Mouse (Mus musculus): ENCODE measurements at regions not wholly inside any gene's neighbourhood (a gene's known extent, or its start where the extent isn't known, plus 50 kb on each side); places are given as distances from the start of the nearest gene placed in this dataset.

DNA sequence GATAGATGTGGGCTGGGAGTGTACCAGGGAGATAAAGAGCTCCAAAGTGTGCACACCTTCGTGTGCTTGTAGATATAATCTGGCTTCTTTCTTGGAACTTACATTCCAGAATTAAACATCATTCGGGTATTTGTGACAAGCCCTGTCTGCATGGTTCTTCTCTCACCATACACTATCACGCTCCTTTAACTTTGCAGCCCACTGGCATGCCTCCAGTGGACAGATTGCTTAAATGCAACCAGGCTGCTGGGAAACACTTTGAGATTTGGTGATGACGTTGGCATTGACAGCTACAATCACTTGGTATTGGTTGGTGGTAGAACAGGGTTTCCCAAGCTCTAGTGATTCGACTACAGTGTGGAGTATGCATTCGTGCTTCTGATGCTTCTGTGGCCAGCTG lies 70.7 kb upstream of the Bmp2 start:
- no peaks in the 10 kb centered on the region for H3K36me3 ChIP-seq (replicated peaks)
- H3K27me3 ChIP-seq (ENCODE audit: poor library complexity, severe bottlenecking): no peaks in the 10 kb centered on the region
- H3K4me3 ChIP-seq: no peak overlapping the region
- H3K4me1 ChIP-seq: no peaks in the 10 kb centered on the region
- no peaks in the 10 kb centered on the region for H3K9me3 ChIP-seq
- no peak for DNase-seq (ENCODE audit: extremely low spot score, low spot score)
- WGBS: 92% methylated on average over 6 of the region's 6 CpGs
- no peak overlapping the region for H3K27ac ChIP-seq

DNA sequence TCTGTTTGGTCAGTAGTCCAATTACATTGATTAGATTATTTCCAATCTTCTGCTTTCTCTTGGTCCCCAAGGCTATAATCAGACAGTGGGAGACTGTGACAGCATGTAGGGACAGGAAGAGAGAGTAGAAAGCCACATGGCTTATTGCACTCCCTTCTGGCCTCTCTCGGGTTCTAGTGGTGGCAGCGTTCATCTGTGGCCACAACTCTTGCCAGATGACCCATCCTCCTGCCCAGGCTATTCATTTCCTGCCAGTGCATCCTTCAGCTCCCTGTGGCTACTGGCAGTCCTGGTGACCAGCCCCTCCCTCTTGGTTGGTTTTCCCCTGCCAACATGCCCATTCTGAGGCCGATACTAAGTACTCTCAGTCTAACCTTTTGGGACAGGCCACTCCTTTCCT lies 70.2 kb upstream of the Bmp2 start:
- 92% methylated on average over 3 of the region's 3 CpGs for WGBS
- DNase-seq (ENCODE audit: extremely low spot score, low spot score): no peak
- no peak overlapping the region for H3K27ac ChIP-seq

DNA sequence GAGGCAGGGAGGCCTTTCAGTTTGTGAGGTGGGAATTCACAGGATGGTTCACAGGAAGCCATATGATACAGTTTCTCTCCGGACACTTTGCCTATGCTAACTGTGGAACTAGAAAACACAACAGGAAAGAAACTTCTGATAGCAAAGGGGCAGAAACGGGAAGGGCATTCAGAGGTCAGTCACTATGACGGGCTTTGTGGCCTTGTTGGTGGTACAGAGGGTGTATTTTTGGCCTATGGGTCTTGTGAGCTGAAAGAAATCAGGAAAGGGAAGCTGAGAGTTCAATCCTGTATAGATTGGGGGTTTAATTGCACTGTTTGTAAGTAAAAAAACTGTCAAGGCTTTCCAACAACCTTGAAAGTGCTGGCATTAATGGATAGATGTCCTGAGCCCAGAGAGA lies 56.5 kb upstream of the Bmp2 start:
- Histone ChIP-seq H3K4me3 (no peak overlapping the region), H3K36me3 (replicated peaks) (no peaks in the 10 kb centered on the region), H3K27ac (no peak overlapping the region), H3K4me1 (no peaks in the 10 kb centered on the region), H3K27me3 (ENCODE audit: poor library complexity, severe bottlenecking) (no peaks in the 10 kb centered on the region), H3K9me3 (no peaks in the 10 kb centered on the region)
- 75% methylated on average over 3 of the region's 3 CpGs for WGBS
- no peak for DNase-seq (ENCODE audit: extremely low spot score, low spot score)

More for the DNA sequence above, 70.2 kb upstream of the Bmp2 start:
- Histone ChIP-seq H3K4me1 (no peaks in the 10 kb centered on the region), H3K27me3 (ENCODE audit: poor library complexity, severe bottlenecking) (no peaks in the 10 kb centered on the region), H3K36me3 (replicated peaks) (no peaks in the 10 kb centered on the region), H3K4me3 (no peak overlapping the region), H3K9me3 (no peaks in the 10 kb centered on the region)

DNA sequence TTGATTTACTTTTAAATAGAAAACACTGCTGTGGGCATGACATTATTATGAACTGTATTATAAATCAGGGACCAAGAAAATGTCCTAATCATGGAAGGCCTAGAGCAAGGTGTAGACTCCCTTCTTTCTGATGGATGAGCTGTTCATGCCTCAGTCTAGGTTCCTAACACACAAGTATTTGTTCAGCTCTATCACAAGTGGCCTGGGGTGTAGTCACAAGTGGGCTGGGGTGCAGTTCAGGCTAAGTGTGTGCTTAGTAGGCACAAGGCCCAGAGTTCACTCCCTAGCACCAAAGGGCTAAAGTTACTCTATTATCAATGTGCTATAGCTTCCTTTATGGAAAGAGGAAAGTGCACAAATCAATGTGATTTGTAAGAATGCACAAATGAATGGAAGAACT lies 55.6 kb upstream of the Bmp2 start:
- Histone ChIP-seq H3K36me3 (replicated peaks) (no peaks in the 10 kb centered on the region), H3K27ac (no peak overlapping the region), H3K27me3 (ENCODE audit: poor library complexity, severe bottlenecking) (no peaks in the 10 kb centered on the region), H3K4me3 (no peak overlapping the region), H3K9me3 (no peaks in the 10 kb centered on the region), H3K4me1 (no peaks in the 10 kb centered on the region)
- no peak for DNase-seq (ENCODE audit: extremely low spot score, low spot score)

DNA sequence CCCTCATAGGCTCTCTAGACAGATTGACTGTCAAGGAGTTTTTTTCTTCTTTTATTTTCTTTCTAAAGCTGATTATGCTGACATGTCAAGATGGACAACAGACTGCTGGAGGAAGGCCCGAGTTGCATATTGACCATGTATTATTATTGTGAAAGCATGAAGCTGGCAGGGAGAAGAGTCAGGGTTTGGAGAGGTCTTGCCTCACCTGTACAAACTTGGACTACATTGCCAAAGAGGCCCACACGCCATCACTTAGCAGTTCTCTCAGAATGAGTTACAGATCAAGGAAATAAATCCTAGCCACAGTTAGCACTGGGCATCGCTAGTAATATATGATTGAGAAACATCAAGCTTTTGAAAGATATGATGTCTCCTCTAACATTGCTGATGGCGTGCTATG lies 54.9 kb upstream of the Bmp2 start:
- Histone ChIP-seq H3K4me1 (no peaks in the 10 kb centered on the region), H3K27me3 (ENCODE audit: poor library complexity, severe bottlenecking) (no peaks in the 10 kb centered on the region), H3K36me3 (replicated peaks) (no peaks in the 10 kb centered on the region), H3K4me3 (no peak overlapping the region), H3K27ac (no peak overlapping the region), H3K9me3 (no peaks in the 10 kb centered on the region)
- no peak for DNase-seq (ENCODE audit: extremely low spot score, low spot score)
- 90% methylated on average over 4 of the region's 4 CpGs for WGBS

DNA sequence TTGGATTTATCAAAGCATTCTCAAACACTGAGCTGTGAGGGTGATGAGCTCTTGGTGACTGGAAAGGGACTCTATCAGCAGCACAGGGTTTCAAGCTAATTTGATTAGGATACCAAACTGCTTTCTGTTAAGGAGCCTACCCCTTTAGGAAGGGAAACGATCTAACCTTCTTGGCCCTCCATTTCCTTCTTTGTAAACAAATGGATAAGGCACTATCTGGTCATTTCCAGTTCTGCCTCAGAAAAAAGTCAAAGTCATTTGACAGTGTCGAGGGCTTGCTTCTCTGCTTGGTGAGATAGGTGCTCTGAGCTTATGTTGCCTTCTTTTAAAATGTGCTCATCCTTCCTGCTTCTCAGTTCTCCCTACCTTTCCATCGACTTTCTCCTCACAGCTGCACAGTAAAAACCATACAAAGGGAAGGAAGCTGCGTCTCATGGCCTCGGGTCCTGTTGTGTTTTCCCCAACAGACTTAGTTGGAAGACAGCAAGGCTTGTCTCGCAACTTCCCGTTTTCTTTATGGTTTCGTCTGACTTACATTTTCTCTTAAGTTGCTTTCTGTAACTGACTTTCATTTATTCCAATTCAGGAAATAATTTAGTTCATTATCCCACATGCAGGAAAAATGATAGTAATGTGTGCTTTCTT lies 54.3 kb upstream of the Bmp2 start:
- 87% methylated on average over 8 of the region's 8 CpGs for WGBS
- H3K4me3 ChIP-seq: no peak overlapping the region
- no peaks in the 10 kb centered on the region for H3K9me3 ChIP-seq
- H3K4me1 ChIP-seq: no peaks in the 10 kb centered on the region
- H3K27me3 ChIP-seq (ENCODE audit: poor library complexity, severe bottlenecking): no peaks in the 10 kb centered on the region
- no peaks in the 10 kb centered on the region for H3K36me3 ChIP-seq (replicated peaks)
- DNase-seq (ENCODE audit: extremely low spot score, low spot score): no peak
- H3K27ac ChIP-seq: no peak overlapping the region

DNA sequence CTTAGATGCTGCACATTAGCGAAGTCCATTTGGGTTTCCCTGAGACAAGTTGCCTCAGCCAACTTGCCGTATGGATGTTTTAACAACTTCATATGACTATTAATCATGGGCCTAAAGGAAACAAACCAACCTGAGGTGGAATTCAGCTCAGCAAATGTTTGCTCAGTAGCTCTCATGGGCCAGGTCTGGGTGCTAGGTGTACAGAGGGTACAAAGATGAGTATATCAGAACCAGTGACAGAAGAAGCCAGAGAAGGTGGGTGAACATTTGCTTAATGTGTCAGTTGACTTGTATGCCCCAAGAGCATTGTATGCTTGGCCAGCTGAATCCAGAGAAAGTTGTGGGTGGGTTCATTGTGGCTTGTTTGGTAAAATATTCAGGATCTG lies 53.8 kb upstream of the Bmp2 start:
- no peaks in the 10 kb centered on the region for H3K27me3 ChIP-seq (ENCODE audit: poor library complexity, severe bottlenecking)
- no peaks in the 10 kb centered on the region for H3K9me3 ChIP-seq
- WGBS: 96% methylated on average over 2 of the region's 2 CpGs
- H3K36me3 ChIP-seq (replicated peaks): no peaks in the 10 kb centered on the region
- no peak overlapping the region for H3K27ac ChIP-seq
- no peak overlapping the region for H3K4me3 ChIP-seq
- no peaks in the 10 kb centered on the region for H3K4me1 ChIP-seq
- no peak for DNase-seq (ENCODE audit: extremely low spot score, low spot score)

DNA sequence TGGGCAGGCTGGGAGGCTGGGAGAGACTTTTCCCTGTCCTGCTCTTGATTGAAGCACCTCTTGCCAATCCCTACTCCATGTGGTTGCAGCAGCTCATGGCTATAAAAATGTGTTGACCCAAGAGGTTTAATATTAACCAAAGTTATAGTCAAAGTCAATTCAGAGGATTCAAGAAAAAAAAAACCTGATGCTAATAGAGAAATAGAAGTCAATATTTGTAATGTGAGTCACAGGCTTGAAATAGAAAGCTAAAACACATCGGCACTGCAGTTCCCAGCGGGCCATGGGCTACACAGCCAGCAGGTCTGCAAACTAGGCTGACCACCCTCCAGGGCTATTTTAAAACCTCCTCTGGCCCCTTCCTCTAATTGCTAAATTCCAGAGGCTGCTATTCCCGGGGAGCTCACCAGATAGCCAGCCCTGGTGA lies 53.2 kb upstream of the Bmp2 start:
- 77% methylated on average over 3 of the region's 3 CpGs for WGBS
- no peak overlapping the region for H3K27ac ChIP-seq
- H3K36me3 ChIP-seq (replicated peaks): no peaks in the 10 kb centered on the region
- no peak overlapping the region for H3K4me3 ChIP-seq
- no peaks in the 10 kb centered on the region for H3K4me1 ChIP-seq
- H3K9me3 ChIP-seq: no peaks in the 10 kb centered on the region
- DNase-seq (ENCODE audit: extremely low spot score, low spot score): no peak
- H3K27me3 ChIP-seq (ENCODE audit: poor library complexity, severe bottlenecking): no peaks in the 10 kb centered on the region

DNA sequence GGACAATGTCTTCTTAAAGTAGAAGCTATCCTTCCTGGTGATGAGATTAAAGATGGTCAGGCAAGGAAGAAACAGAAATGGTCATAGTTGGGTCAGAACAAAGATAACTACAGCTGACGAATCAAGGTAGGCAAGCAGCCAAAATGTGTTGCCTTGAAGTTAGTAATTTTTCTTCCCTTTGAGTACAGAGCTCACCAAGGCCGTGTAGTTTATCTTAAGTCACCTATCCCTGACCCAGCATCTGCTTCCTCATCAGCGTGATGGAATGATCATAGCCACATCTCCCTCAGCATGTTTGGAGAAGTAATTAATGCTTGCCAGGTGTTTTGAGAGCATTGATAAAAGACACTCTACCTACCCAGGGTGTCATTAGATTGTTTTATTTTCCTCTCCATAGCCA lies 52.1 kb upstream of the Bmp2 start:
- no peaks in the 10 kb centered on the region for H3K4me1 ChIP-seq
- H3K36me3 ChIP-seq (replicated peaks): no peaks in the 10 kb centered on the region
- H3K27me3 ChIP-seq (ENCODE audit: poor library complexity, severe bottlenecking): no peaks in the 10 kb centered on the region
- no peak overlapping the region for H3K27ac ChIP-seq
- no peak overlapping the region for H3K4me3 ChIP-seq
- 92% methylated on average over 3 of the region's 3 CpGs for WGBS
- no peak for DNase-seq (ENCODE audit: extremely low spot score, low spot score)
- H3K9me3 ChIP-seq: no peaks in the 10 kb centered on the region

All from forebrain, embryonic 10.5 days (tissue).